Mouse (Mus musculus) forebrain, embryonic 13.5 days (tissue): ENCODE measurements around the gene Zmym6. TPM values are rescaled to one million over a fixed set of nuclear protein-coding genes. Genes with fewer than 3 reads are reported as not detected.

ENCODE experiments used
- ATAC-seq: fragments of 200-750 bp; cut with Nextera tagmentation; 2 replicates; pipeline ENCODE4 v1.8.0; 2017
- H3K27ac ChIP-seq: fragments of 300-500 bp; sonication (generic); 2 replicates; pipeline ENCODE4 v1.5.1; 2015; ENCODE audit warnings: inconsistent platforms, mild to moderate bottlenecking, moderate library complexity
- H3K27me3 ChIP-seq: fragments of 300-500 bp; sonication (generic); 2 replicates; pipeline ENCODE4 v1.6.1; 2015; ENCODE audit warnings: mild to moderate bottlenecking, inconsistent platforms
- H3K36me3 ChIP-seq: fragments of 300-500 bp; sonication (generic); 2 replicates; pipeline ENCODE4 v1.6.1; 2015; ENCODE audit warnings: mild to moderate bottlenecking, inconsistent platforms; ENCODE audit not compliant: poor library complexity, severe bottlenecking
- H3K4me1 ChIP-seq: fragments of 300-500 bp; sonication (generic); 2 replicates; pipeline ENCODE4 v1.6.1; 2015; ENCODE audit warnings: inconsistent platforms
- H3K4me2 ChIP-seq: fragments of 300-500 bp; sonication (generic); 2 replicates; pipeline ENCODE4 v1.6.1; 2015; ENCODE audit warnings: inconsistent platforms, mild to moderate bottlenecking, moderate library complexity
- H3K4me3 ChIP-seq: fragments of 300-500 bp; sonication (generic); 2 replicates; pipeline ENCODE4 v1.5.1; 2015; ENCODE audit warnings: mild to moderate bottlenecking, inconsistent platforms
- H3K9ac ChIP-seq: fragments of 300-500 bp; sonication (generic); 2 replicates; pipeline ENCODE4 v1.6.1; 2015; ENCODE audit warnings: mild to moderate bottlenecking, inconsistent platforms
- H3K9me3 ChIP-seq: fragments of 300-500 bp; sonication (generic); replicated peaks from 2 replicates; pipeline ENCODE4 v1.6.1; 2016; ENCODE audit warnings: inconsistent platforms
- WGBS: fragments of 180-500 bp; shearing (Covaris S2); methylation state at CpG from one replicate; pipeline ENCODE4 v1.1.7; 2015; 5-methylcytosine and 5-hydroxymethylcytosine counted together
- polyA plus RNA-seq: library from polyadenylated mRNA; unstranded; fragments of >200 nt; fragmentation: Nextera tagmentation; extraction: Ambion mirVana; gene quantifications from 2 replicates; pipeline ENCODE4 v1.2.1, GENCODE M21; 2015

Gene Zmym6
- polyA plus RNA-seq, 1 experiment from 2014 or later = 24.0 TPM

DNA sequence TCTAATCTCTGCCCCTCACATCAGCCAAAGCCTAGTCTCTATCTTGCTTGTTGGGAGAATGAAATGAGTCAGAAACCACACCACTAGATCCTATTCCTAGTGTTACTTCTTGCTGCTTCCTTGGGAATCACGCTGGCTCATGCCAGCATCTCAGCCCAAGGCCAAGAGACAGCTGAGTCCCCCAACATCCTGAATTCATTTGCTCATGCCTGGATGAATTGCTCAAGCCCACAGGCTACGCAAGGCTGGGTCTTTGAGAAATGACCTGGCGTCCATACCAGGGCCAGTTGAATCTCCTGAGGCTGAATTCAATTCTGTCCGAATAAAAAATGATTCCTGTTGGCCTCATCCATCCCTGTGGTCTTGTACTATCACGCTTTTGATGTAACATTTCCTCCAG lies 60.4 kb downstream of the Zmym6 start:
- Histone ChIP-seq H3K9ac (no peak overlapping the region), H3K4me2 (no peak overlapping the region), H3K9me3 (no peaks in the 10 kb centered on the region), H3K4me3 (no peak overlapping the region), H3K4me1 (peaks cover 6% of the 10 kb centered on the region; the same call in 1 of the 2 replicates), H3K27ac (no peak overlapping the region), H3K36me3 (no peaks in the 10 kb centered on the region), H3K27me3 (no peaks in the 10 kb centered on the region)
- no peak for ATAC-seq
- WGBS = 89% methylated on average over 5 of the region's 5 CpGs

DNA sequence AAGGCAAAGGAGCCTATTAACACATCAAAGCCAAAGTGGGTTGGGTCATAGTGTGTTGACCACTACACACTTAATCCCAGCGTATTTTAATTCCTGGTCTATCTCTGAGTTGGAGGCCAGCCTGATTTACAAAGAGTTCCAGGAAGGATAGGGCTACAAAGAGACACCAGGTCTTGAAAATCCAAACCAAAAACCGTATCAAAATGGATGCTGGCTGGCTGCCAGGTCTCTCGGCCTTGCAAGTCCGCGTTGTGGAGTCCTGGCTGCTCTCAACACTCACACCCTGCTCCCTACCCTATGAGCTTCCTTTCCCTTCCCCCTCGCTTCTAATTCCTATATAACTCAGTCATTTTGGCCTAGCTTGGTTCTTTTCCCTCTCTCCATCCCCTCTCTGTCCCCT lies 61.3 kb downstream of the Zmym6 start:
- Histone ChIP-seq H3K4me1 (peaks cover 6% of the 10 kb centered on the region; the same call in 1 of the 2 replicates), H3K4me3 (no peak overlapping the region), H3K27me3 (no peaks in the 10 kb centered on the region), H3K9me3 (no peaks in the 10 kb centered on the region), H3K4me2 (no peak overlapping the region), H3K27ac (no peak overlapping the region), H3K9ac (no peak overlapping the region), H3K36me3 (no peaks in the 10 kb centered on the region)
- no peak for ATAC-seq
- 31% methylated on average over 6 of the region's 6 CpGs for WGBS

DNA sequence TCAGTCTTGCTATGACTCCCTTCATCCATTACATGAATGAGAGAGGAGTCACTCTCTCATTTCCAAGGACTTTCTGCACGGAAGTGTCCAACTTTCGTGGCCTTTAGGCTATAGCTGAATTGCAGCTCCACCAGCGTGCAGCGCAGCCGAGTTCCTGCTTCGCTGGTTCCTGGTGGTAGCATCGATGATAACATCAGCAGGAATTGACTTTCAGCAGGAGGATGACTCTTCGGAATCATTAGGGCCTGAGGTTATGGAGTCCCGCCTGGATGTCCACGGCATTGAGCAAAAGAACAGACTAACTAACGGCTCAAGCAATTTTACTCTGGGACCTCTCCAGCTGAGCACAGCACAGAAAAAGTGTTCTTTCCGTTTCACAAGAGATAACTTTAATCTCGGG lies 72.8 kb downstream of the Zmym6 start:
- ATAC-seq = no peak
- H3K36me3 ChIP-seq = no peaks in the 10 kb centered on the region
- H3K4me2 ChIP-seq = no peak overlapping the region
- H3K27ac ChIP-seq = no peak overlapping the region
- WGBS = 86% methylated on average over 13 of the region's 13 CpGs
- H3K9ac ChIP-seq = no peak overlapping the region
- H3K4me3 ChIP-seq = no peak overlapping the region
- H3K9me3 ChIP-seq = no peaks in the 10 kb centered on the region
- no peaks in the 10 kb centered on the region for H3K27me3 ChIP-seq
- H3K4me1 ChIP-seq = no peaks in the 10 kb centered on the region

DNA sequence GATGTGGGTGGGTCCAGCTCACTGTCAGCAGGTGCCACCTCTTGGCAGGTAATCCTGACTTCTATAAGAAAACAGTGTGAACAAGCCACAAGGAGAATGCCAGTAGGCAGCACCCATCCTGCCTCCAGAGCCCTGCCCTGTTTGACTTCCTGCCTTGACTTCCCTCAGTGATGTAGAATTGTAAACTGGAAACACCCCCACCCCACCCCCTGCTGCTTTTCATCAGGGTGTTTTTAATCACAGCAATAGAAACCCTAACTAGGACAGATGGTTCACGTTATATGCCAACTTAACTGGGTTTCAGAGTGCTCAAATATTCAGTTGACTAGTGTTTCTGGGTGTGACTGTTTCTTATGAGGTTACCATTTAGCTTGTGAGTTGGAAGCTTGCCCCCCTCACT lies 76.2 kb downstream of the Zmym6 start:
- Histone ChIP-seq H3K9ac (no peak overlapping the region), H3K4me1 (no peaks in the 10 kb centered on the region), H3K4me3 (no peak overlapping the region), H3K9me3 (0 out of 2 replicates have a peak, but pooled peaks cover 3% of the 10 kb centered on the region), H3K4me2 (no peak overlapping the region), H3K27ac (no peak overlapping the region), H3K27me3 (no peaks in the 10 kb centered on the region), H3K36me3 (no peaks in the 10 kb centered on the region)
- WGBS = 64% methylated on average over 1 of the region's 1 CpGs
- ATAC-seq = no peak

DNA sequence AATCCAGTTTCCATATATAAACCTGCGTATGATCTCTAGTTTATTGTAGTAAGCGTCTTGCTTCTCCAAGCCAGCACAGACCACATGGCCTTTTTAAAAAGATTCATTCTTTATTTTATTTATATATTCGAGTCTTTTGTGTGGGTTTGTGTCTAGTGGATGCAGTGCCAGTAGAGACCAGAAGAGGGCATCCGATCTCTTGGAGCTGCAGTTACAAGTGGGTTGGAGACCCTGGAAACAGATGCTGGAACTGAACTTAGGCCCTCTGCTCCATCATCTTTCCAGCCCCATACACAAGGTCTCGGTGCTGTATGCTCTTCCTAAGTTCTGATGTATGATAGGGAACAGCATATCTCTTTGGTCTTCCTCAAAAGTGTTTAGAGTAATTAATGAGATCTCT lies 78.6 kb downstream of the Zmym6 start:
- WGBS = 59% methylated on average over 5 of the region's 5 CpGs
- Histone ChIP-seq H3K9me3 (0 out of 2 replicates have a peak, but pooled peaks cover 3% of the 10 kb centered on the region), H3K9ac (no peak overlapping the region), H3K27me3 (no peaks in the 10 kb centered on the region), H3K4me2 (no peak overlapping the region), H3K4me1 (no peaks in the 10 kb centered on the region), H3K27ac (no peak overlapping the region), H3K36me3 (no peaks in the 10 kb centered on the region), H3K4me3 (no peak overlapping the region)
- ATAC-seq = no peak

DNA sequence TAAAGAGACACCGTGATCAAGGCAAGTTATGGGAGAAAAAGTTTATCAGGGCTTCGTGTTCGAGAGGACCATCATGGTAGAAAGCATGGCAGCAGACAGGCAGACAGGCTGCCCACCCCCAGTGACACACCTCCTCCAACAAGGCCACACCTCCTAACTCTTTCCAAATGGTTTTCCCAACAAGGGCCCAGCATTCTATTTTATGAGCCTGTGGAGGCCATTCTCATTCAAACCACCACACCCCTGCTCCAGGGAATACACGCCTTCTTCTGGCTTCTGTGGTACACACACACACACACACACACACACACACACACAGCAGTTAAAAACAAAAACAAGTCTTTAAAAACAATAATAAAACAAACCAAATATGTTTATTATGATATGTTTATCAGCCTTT lies 80.6 kb downstream of the Zmym6 start:
- Histone ChIP-seq H3K27me3 (no peaks in the 10 kb centered on the region), H3K36me3 (no peaks in the 10 kb centered on the region), H3K4me3 (no peak overlapping the region), H3K4me1 (no peaks in the 10 kb centered on the region), H3K9me3 (0 out of 2 replicates have a peak, but pooled peaks cover 3% of the 10 kb centered on the region), H3K9ac (no peak overlapping the region), H3K27ac (no peak overlapping the region), H3K4me2 (no peak overlapping the region)
- ATAC-seq = no peak
- WGBS = 86% methylated on average over 4 of the region's 4 CpGs

DNA sequence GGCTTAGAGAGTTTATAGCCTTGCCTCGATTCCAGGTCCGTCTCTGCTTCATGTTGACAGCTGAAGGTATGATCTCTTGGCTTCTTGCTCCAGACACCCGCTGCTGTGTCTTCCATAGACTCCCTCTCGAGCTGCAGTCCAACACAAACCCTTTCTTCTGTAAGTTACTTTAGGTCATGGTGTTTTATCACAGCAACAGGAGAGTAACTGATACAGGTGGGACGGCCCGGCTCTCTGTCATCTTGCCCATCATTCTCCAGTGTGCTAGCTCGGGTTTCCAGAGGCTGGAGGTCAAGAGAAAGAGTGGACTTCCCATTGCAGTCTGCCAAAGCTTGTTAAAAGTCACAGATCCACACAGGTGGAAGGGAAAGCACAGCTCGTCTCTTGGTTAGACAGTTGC lies 86.7 kb downstream of the Zmym6 start:
- Histone ChIP-seq H3K4me2 (no peak overlapping the region), H3K36me3 (no peaks in the 10 kb centered on the region), H3K27ac (no peak overlapping the region), H3K27me3 (peaks cover 10% of the 10 kb centered on the region), H3K9ac (no peak overlapping the region), H3K9me3 (no peaks in the 10 kb centered on the region), H3K4me3 (no peak overlapping the region), H3K4me1 (peaks cover 11% of the 10 kb centered on the region)
- 69% methylated on average over 8 of the region's 8 CpGs for WGBS
- ATAC-seq = no peak

DNA sequence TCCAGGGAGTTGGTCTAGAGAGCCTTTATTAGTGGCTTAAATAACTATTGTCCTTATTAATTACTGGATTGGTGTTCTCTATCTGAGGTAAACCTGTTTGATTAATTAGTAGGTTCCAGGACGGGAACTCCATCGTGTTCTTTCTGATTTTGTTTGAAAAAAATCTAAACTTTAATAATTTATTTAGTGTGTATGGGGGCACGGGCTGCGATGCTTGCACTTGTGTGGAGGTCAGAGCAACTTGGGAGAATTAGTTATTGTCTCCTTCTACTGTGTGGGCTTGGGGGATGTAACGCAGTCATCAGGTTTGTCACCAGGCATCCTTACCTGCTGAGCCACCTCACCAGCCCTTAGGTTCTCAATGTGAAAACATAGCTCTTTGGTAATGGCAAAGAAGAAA lies 89.9 kb downstream of the Zmym6 start:
- no peaks in the 10 kb centered on the region for H3K9me3 ChIP-seq
- no peak overlapping the region for H3K4me3 ChIP-seq
- H3K27me3 ChIP-seq = peaks cover 12% of the 10 kb centered on the region
- H3K27ac ChIP-seq = no peak overlapping the region
- WGBS = 72% methylated on average over 5 of the region's 5 CpGs
- H3K4me1 ChIP-seq = peaks cover 39% of the 10 kb centered on the region
- H3K9ac ChIP-seq = no peak overlapping the region
- no peak overlapping the region for H3K4me2 ChIP-seq
- H3K36me3 ChIP-seq = no peaks in the 10 kb centered on the region
- no peak for ATAC-seq

DNA sequence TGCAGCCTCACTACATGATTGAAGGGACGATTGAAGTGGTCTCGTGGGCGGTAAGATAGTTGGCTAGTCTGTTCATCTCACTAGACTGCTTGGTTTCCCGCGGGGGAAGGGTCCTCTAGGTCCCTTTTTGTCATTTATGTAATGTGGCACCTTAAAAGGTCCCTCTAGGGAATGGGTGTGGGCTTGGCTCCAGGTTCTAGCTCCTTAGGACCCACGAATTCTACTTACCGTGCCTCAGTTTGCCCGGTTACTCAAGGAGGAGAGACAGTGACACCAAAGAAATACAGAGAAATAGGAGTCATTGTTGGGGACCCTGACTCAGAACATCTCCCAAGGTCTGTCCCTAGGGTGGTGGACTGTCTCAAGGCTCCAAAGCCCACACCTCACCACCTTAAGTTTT lies 90.5 kb downstream of the Zmym6 start:
- Histone ChIP-seq H3K9ac (no peak overlapping the region), H3K9me3 (no peaks in the 10 kb centered on the region), H3K4me3 (peak overlapping the region; percentile 78), H3K4me1 (peaks cover 45% of the 10 kb centered on the region), H3K27me3 (peaks cover 18% of the 10 kb centered on the region), H3K27ac (no peak overlapping the region), H3K36me3 (no peaks in the 10 kb centered on the region), H3K4me2 (peak overlapping the region; percentile 80)
- no peak for ATAC-seq
- WGBS = 20% methylated on average over 8 of the region's 8 CpGs

DNA sequence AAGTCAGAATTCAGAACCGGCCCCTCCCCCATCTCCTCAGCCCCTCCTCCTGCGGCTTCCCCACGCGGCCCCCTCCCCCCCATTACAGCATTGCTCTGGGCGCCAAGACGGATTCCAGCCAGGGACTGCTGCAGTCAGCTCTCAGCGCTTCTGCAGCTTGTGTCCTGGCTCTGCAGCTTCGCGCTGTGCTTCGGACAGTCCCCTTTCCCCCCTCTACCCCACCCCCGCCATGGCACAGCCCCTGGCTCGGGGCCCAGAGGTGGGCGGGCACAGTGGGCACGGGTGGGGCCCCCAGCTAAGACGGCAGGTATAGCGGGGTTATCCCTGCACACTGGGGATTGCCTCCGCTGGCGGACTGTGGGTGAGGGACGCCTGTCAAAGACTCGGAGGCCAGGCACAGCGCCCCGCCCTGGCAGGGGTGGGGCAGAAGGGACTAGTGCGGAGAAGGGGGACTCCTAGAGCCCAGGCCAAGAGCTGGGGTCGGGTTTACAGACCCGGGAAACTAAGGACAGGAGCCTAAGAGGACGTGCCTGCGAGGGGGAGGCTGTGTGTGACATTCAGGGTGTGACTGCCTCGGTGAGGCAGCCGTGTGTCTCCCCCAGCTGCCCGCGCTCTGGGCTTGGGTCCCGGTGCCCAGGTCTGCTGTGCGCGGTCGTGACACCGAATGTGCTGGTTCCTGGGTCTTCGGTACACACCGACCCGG lies 91.2 kb downstream of the Zmym6 start:
- peak overlapping the region; percentile 78 for H3K4me3 ChIP-seq
- peak overlapping the region; percentile 80 for H3K4me2 ChIP-seq
- H3K9me3 ChIP-seq = no peaks in the 10 kb centered on the region
- no peaks in the 10 kb centered on the region for H3K36me3 ChIP-seq
- under 1% methylated on average over 38 of the region's 39 CpGs for WGBS
- H3K9ac ChIP-seq = peak overlapping the region; percentile 91
- peaks cover 19% of the 10 kb centered on the region for H3K27me3 ChIP-seq
- peak overlapping the region; percentile 57 for H3K27ac ChIP-seq
- ATAC-seq = peak; percentile 71
- H3K4me1 ChIP-seq = peaks cover 51% of the 10 kb centered on the region

DNA sequence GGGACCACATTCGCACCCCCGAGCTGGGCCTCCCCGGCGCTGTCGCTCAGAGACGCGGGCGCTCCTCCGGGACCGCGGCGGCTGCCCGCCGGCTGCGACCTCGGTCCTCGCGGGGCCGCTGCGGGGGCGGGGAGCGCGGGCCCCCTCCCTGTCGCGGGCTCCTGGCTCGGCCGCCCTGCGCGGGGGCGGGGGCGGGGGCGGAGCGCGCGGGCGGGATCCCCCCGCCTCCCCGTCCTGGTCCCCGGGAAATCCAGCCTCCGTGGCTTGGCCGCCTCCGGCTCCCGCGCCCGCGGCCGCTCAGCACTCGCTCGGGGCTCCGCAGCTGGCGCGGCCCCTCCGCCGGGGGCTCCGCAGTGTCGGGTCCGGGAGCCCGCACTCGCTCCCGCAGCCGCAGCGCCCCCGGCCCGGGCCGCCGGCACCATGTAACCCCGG lies 91.7 kb downstream of the Zmym6 start, which contains the start of gene Dlgap3:
Gene Dlgap3 (plus strand): TSS at position 291 of the 432 bp plus-strand sequence.
- ATAC-seq = peak; percentile 58
- no peaks in the 10 kb centered on the region for H3K36me3 ChIP-seq
- peak within 1 kb of the TSS; percentile 78 for H3K4me3 ChIP-seq
- WGBS = 0% methylated on average over 54 of the region's 67 CpGs
- peak within 1 kb of the TSS; percentile 57 for H3K27ac ChIP-seq
- H3K9me3 ChIP-seq = no peaks in the 10 kb centered on the region
- H3K4me1 ChIP-seq = peaks cover 56% of the 10 kb centered on the region
- H3K27me3 ChIP-seq = peaks cover 19% of the 10 kb centered on the region
- peak within 1 kb of the TSS; percentile 91 for H3K9ac ChIP-seq
- H3K4me2 ChIP-seq = peak within 1 kb of the TSS; percentile 80

DNA sequence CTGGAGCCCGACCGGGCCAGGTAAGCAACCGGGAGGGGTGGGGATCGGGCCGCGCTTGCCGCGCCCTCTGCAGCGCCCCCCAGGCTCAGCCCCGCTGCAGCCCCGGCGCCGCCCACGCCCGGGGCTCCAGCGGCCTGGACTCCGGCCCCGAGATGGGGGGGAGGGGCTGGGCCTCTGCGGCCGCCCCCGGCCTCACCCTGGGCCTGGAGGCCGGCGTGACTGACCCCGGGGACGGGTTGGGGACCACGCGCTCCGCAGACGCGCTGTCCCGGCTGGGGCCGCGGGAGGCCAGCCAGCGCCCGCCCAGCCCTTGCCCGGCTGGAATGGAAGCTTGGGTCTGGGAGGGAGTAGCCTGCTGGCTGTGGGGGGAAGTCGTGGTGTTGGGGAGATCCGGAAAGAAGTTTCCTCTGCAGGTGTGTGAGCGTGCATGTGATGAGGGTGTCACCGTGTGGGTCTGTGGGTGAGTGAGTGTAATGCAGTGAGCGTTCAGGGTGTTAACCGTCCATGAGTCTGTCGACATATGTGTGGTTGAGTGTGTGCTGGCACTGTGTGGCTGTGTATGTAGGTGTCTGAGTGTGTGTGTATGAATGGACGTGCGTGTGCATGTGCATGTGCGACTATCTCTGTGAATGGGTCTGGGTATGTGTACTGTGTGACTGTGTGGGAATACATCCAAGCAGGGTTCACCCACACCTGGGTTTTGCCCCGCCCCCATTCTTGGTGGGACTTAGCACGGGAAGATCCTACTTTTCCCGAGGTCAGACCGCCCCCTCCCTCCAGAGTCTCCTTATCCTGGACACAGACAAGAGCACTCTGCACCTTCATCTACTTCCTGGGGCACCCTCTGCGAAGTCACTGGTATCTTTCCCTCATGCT lies 92.4 kb downstream of the Zmym6 start:
- Histone ChIP-seq H3K4me1 (peaks cover 61% of the 10 kb centered on the region), H3K27ac (peak overlapping the region; percentile 57), H3K9ac (peak overlapping the region; percentile 91), H3K4me2 (peak overlapping the region; percentile 80), H3K9me3 (no peaks in the 10 kb centered on the region), H3K27me3 (peaks cover 19% of the 10 kb centered on the region), H3K4me3 (peak overlapping the region; percentile 78), H3K36me3 (no peaks in the 10 kb centered on the region)
- 3% methylated on average over 35 of the region's 51 CpGs for WGBS
- ATAC-seq = peak; percentile 46
